Mouse (Mus musculus): ENCODE measurements around the gene Ndufv1.
"Not testable (repeated sequence)": the region's sequence is repeated elsewhere in the genome, so short reads cannot be mapped to it uniquely, and the experiment has no call there.

Gene Ndufv1

GRCm38 (mm10) chr19:3974608-3975007, 38.0 kb downstream of the Ndufv1 start:
- not testable (repeated sequence) for DNase-seq (ENCODE audit: low read depth, low spot score)

GRCm38 (mm10) chr19:3972229-3972628, 40.4 kb downstream of the Ndufv1 start, which contains the start of gene Aldh3b2:
Gene Aldh3b2, plus strand, starts transcription at chr19:3972328.
- DNase-seq (ENCODE audit: low read depth, low spot score) = peak; percentile 41

- no peak for DNase-seq (ENCODE audit: low read depth, low spot score)
These were observed 45.3 kb downstream of the Ndufv1 start for GRCm38 (mm10) chr19:3967258-3967657.

- DNase-seq (ENCODE audit: low read depth, low spot score) = no peak
These were observed 46.1 kb downstream of the Ndufv1 start for GRCm38 (mm10) chr19:3966330-3967075.

GRCm38 (mm10) chr19:3964030-3964429, 48.6 kb downstream of the Ndufv1 start:
- DNase-seq (ENCODE audit: low read depth, low spot score) = no peak

GRCm38 (mm10) chr19:3962469-3962868, 50.1 kb downstream of the Ndufv1 start:
- DNase-seq (ENCODE audit: low read depth, low spot score) = no peak

- not testable (repeated sequence) for DNase-seq (ENCODE audit: low read depth, low spot score)
These were observed 50.8 kb downstream of the Ndufv1 start for GRCm38 (mm10) chr19:3961805-3962204.

GRCm38 (mm10) chr19:3960211-3960610, 52.4 kb downstream of the Ndufv1 start:
- DNase-seq (ENCODE audit: low read depth, low spot score) = no peak

- no peak for DNase-seq (ENCODE audit: low read depth, low spot score)
These were observed 53.6 kb downstream of the Ndufv1 start for GRCm38 (mm10) chr19:3959030-3959429.

- no peak for DNase-seq (ENCODE audit: low read depth, low spot score)
These were observed 54.1 kb downstream of the Ndufv1 start, which contains the start of gene Aldh3b3 for GRCm38 (mm10) chr19:3958470-3958869. Gene Aldh3b3, plus strand, starts transcription at chr19:3958645.

Measured in forelimb bud, embryonic 11.5 days (tissue).